Mouse (Mus musculus) hematopoietic stem cell, adult 5-6 weeks (primary cell): ENCODE measurements around the gene Unc5c. TPM values are rescaled to one million over a fixed set of nuclear protein-coding genes. Genes with fewer than 3 reads are reported as not detected.

Experiments used
- ATAC-seq, 2 experiments: fragments of 125-278 bp in 1 of 2; replicated peaks in 1 of 2; 2 replicates each; pipeline ENCODE4 v1.8.0; 2016 to 2017; ENCODE audit warnings: inconsistent platforms in 2 of 2, mild to moderate bottlenecking in 2 of 2, moderate number of reproducible peaks in 2 of 2, low read depth in 1 of 2, moderate TSS enrichment in 1 of 2; ENCODE audit not compliant: low FRiP score in 2 of 2, poor library complexity in 2 of 2, severe bottlenecking in 2 of 2, insufficient read depth in 1 of 2, low TSS enrichment in 1 of 2
- total RNA-seq: library from RNA; stranded (forward); fragments of 172-1452, 232-1000 nt; gene quantifications from 2 replicates; pipeline ENCODE4 v1.2.3, GENCODE M21; 2017

Gene Unc5c
- total RNA-seq, 1 experiment from 2014 or later: not detected

GRCm38 (mm10) chr3:141733844-141734243, 268.8 kb downstream of the Unc5c start:
- ATAC-seq: no peak

GRCm38 (mm10) chr3:141735285-141735684, 270.3 kb downstream of the Unc5c start:
- no peak for ATAC-seq

- ATAC-seq: no peak
Observed at GRCm38 (mm10) chr3:141745322-141745721, 280.3 kb downstream of the Unc5c start.

- ATAC-seq: no peak
Observed at GRCm38 (mm10) chr3:141748694-141749381, 283.8 kb downstream of the Unc5c start.

GRCm38 (mm10) chr3:141752172-141752571, 287.2 kb downstream of the Unc5c start:
- ATAC-seq: no peak

GRCm38 (mm10) chr3:141757259-141757658, 292.2 kb downstream of the Unc5c start:
- ATAC-seq: no peak

- ATAC-seq: peak; percentile 81 to 84
Observed at GRCm38 (mm10) chr3:141778411-141778919, 313.4 kb downstream of the Unc5c start.

GRCm38 (mm10) chr3:141779186-141779585, 314.2 kb downstream of the Unc5c start:
- ATAC-seq: peak; percentile 26 to 38; a peak in 3 of 4 replicates

GRCm38 (mm10) chr3:141782553-141782952, 317.5 kb downstream of the Unc5c start:
- no peak for ATAC-seq

- no peak for ATAC-seq
Observed at GRCm38 (mm10) chr3:141791026-141791780, 326.2 kb downstream of the Unc5c start.

- ATAC-seq: no peak; a peak in 1 of 4 replicates
Observed at GRCm38 (mm10) chr3:141792106-141792505, 327.1 kb downstream of the Unc5c start.

- no peak for ATAC-seq
Observed at GRCm38 (mm10) chr3:141793755-141794154, 328.7 kb downstream of the Unc5c start.

- no peak for ATAC-seq
Observed at GRCm38 (mm10) chr3:141794371-141794770, 329.4 kb downstream of the Unc5c start.

- no peak for ATAC-seq
Observed at GRCm38 (mm10) chr3:141797372-141797771, 332.4 kb downstream of the Unc5c start.

GRCm38 (mm10) chr3:141797789-141798188, 332.8 kb downstream of the Unc5c start:
- no peak for ATAC-seq

GRCm38 (mm10) chr3:141804133-141804532, 339.1 kb downstream of the Unc5c start:
- ATAC-seq: no peak

- no peak for ATAC-seq
Observed at GRCm38 (mm10) chr3:141809581-141809980, 344.6 kb downstream of the Unc5c start.

- peak in 1 of 2 experiments; percentile 14; a peak in 1 of 4 replicates for ATAC-seq
Observed at GRCm38 (mm10) chr3:141810944-141811343, 345.9 kb downstream of the Unc5c start.
